Comparison of ENCODE assay signal across 8 mouse cellular contexts in genomic region chrX:136172118-136172551, GRCm38 (mm10). TPM values are rescaled to one million over a fixed set of nuclear protein-coding genes. Genes with fewer than 3 reads are reported as not detected.
DNase-seq lines count a peak whose midpoint lies in the region; ATAC-seq lines count a peak whose summit lies in the region.

Gene Tceal8 (minus strand): TSS chrX:136172342.

- peak; percentile 80 for DNase-seq in adrenal gland, adult 2 months
- peak; percentile 92 for DNase-seq in embryo, embryonic 10.5 days (ENCODE audit: low spot score)
- DNase-seq in gastrocnemius, postnatal 10 days = peak; percentile 58
- peak; percentile 66 for DNase-seq in hindlimb bud, embryonic 11.5 days (ENCODE audit: extremely low spot score, low read depth, low spot score)
- peak; percentile 37 to 77 for DNase-seq in left cerebral cortex, adult 8-10 months (ENCODE audit: low spot score in 2 of 2)
- peak; percentile 86 to 94 for DNase-seq in right cerebral cortex, postnatal 10 days (ENCODE audit: low spot score in 2 of 2)
- DNase-seq in urinary bladder, postnatal 36 days (ENCODE audit: low spot score in 2 of 2) = peak; percentile 43 to 76

- peak; percentile 96 for ATAC-seq in megakaryocyte, adult 5-6 weeks (ENCODE audit: poor library complexity, severe bottlenecking)

RNA-seq across cellular contexts. Expression of gene Tceal8, which starts in this region (rescaled TPM):
- 10 to 100 TPM; 37.1 to 56.5 TPM for total RNA-seq in adrenal gland, adult 2 months (2021)
- 0.87 and 1.2 TPM in 2 replicates for polyA plus RNA-seq in adrenal gland, adult 2 months (2012; rRNA removed)
- 10 to 100 TPM; 48.0 to 55.1 TPM for total RNA-seq in gastrocnemius, postnatal 10 days (2021)
- 10 to 100 TPM; 32.4 to 42.8 (median 35.4) TPM for total RNA-seq in left cerebral cortex, adult 8-10 months (2022)
- 20.6 and 26.5 TPM in 2 replicates for total RNA-seq in megakaryocyte, adult 5-6 weeks (2015)
- total RNA-seq in megakaryocyte, adult 5-6 weeks (2017) = 34.4 and 39.0 TPM in 2 replicates

Comparison
In these comparisons a context has a peak if more than half of its experiments do, and no peak if none do; other contexts are left out.
1. Peak in every context shown above with its lines: DNase-seq and ATAC-seq.